Mouse (Mus musculus): Measurements from ENCODE around the gene Atp6v1c2.

Gene Atp6v1c2

DNA sequence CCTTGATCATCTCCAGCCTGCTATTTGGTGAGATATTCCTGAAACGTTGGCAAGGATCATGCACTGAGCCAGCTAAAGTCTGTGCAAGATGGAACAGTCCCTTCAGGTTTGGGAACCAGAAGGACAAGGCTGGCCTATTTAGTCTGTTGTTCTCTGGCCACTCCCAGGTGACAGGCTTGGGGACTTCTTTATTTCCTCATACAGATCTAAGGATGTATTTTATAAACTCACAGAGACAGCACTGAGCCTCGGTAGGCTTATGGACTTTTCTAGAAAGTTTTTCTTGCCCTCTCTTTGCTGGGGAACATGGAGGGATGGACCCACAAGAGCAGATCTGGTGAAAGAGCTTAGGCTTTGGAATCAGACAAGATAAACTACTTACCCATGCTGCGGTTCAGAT lies at the start of gene Atp6v1c2:
Gene Atp6v1c2, minus strand, starts transcription at position 101 of the 400 bp plus-strand sequence.
- no peak for DNase-seq (ENCODE audit: low spot score in 2 of 2)

DNA sequence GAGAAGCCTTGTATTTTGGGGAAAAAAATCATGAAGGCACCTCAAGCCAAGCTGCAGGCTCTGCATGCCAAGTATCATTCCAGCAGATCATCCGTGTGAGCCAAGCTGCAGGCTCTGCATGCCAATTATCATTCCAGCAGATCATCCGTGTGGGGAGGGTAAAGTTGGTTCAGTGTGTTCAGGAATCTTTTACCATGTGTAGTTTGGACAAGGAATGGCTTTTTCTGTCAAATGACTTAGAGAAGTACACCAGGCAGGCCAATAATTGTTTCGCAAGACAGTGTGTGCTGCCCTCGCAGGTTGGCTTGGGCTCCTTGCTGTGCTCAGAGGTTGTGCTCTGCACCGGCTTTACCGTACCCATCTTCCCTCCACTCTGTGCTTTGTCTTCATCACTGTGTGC lies 47.4 kb upstream of the Atp6v1c2 start:
- no peak for DNase-seq (ENCODE audit: low spot score in 2 of 2)

DNA sequence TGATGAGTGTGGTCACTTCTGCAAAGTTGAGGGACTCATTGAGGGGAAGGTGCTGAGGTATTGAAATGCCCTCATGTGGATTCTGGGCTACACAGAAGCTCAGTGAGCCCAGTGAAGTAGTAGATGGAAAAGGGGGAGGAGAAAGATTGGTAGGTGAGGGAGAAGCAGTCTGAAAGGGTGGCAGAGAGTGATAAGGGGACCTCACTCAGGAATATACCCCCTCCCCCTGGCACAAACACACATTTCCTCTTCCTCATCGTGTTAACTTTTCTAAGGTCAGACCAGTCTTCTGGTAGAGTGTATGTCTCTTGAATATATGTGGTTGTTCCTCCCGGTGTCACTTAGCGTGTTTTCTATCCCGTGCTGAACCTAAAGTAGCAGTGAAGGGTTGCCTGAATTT lies 46.1 kb upstream of the Atp6v1c2 start:
- DNase-seq (ENCODE audit: low spot score in 2 of 2) = no peak

DNA sequence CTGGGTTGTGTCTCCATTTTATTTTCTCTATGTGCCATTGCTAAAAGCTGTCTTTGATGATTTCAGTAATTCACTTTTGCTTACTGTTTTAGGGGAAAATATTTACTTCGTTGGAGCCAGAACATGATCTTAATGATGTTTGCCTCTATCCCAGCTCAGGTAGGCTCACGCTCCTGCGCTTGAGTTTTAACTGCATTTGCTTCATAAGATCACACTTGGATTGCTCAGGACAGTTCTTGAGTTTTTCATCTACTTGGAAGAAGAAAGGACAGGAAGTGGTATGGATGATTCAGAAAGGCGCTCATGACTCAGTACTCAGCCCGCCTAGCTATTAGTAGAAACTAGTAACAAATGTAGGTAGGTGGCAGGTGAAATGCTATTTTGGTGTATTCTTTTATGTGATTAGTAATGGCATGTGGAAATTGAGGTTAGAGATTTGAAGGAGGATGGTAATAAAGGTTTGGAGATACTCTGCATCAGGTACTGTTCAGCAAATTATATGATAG lies 44.4 kb upstream of the Atp6v1c2 start:
- no peak for DNase-seq (ENCODE audit: low spot score in 2 of 2)

DNA sequence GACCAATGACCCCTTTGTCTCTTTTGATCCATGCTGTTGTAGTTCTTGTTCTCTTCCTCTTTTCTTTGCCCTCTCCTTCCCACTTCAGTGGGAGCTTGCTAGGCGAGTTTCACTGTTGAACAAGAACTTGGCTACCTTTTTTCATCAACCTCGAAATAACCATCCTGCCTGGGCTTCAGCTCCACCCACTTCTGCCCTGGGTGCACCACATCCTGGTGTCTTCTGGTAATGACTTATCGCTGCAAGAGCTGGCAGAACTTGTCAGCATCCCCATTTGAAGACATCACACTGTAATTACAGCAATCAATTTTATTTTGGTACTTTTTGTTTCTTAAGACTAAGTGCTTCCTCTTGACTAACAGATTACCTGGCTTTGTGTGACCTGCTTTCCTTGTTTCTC lies 43.5 kb upstream of the Atp6v1c2 start:
- DNase-seq (ENCODE audit: low spot score in 2 of 2) = no peak

DNA sequence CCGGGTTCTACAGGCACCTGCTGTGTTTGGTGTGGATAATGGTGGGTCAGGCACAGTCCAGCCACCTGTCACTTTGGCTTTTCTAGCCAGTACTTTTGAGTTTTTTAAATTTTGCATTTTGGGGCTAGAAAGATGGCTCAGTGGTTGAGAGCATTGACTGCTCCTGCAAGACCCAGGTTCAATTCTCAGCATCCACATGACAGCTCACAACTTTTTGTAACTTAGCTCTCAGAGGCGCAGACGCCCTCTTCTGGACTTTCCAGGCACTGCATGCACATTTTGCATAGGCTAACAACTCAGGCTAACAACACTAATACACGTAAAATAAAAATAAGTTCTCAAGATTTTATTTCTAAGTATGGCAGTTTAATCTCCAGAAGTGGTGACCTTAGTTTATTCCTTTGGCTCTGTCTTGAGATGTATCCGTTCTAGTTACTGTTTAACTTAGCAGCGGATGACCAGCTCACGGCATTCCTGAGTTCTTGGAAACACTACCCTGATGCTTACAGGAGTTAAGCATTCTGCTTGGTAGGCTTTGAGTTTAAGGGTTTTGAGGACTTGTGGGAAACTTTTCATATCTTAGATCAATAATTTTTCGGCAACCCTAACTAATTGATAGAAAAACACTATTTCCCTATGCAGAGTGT lies 42.6 kb upstream of the Atp6v1c2 start:
- DNase-seq (ENCODE audit: low spot score in 2 of 2) = no peak

DNA sequence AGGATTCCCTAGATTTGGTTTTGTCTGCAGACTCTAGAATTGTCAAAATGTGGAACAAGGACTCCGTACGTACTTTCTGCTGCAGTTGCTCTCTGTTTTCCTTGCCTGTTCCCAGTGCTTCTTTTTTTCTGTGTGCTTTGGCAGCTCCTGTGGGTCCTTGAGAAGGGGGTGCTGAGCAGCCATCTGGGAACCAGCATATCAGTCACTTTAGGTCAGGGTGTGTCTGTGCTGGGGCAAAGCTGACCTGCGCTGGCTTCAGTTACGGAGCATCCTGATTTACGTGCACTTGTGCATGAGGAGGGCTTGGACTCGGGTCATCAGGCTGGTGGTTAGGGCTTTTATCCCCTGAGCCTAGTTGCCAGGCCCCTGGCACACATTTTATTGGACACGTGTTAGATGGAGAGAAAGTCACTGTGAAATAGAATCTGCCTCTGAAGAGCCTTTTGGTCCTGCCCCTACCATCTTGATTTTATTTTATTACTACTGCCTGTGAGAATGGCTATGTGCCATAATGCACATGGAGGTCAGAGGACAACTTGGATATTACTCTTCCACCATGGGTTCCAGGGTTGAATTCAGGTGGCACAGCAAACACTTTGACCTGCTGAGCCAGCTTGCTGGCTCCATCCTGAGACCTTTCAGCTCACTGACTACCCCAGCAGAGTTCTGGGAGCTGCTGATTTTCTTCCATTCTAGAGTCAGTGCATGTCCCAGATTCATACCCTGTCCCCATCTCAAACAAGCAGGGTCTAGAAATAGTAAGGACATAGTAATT lies 40.6 kb upstream of the Atp6v1c2 start:
- no peak for DNase-seq (ENCODE audit: low spot score in 2 of 2)

DNA sequence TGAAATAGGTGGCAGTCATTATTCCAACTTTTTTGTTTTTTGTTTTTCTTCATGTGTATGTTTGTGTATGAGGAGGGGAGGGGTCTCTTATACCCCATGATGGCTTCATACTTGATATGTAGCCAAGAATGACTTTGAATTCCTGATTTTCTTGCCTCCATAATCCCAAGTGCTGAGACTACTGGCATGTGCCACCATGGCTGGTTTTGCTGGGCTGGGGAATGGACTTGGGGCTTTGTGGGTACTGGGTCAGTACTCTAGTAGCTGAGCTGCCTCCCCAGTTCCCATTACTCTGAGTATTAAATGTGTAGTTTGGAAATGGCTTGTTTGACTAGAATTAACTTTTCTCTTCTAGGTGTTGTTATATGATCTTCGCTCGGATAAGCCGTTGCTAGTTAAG lies 40.0 kb upstream of the Atp6v1c2 start:
- DNase-seq (ENCODE audit: low spot score in 2 of 2) = no peak

DNA sequence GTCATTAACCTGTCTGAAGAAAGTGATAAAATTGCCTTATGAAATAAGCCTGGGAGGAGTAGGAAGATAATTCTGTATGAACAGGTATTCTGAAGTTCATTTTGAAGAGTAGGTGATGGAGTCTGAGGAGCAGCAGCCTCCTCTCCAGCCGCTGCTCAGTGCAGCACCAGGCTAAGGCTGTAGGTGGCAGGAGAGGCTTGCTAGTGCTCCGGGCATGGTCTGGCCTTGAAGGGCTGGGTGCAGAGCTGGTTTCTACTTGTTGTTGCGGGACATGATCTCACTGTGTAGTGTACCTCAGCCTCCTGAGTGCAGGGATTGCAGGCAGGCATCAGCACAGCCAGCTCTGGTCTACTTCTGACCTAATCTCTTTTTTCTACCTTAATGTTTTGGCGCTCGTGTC lies 37.8 kb upstream of the Atp6v1c2 start:
- DNase-seq (ENCODE audit: low spot score in 2 of 2) = peak; percentile 28 to 34

DNA sequence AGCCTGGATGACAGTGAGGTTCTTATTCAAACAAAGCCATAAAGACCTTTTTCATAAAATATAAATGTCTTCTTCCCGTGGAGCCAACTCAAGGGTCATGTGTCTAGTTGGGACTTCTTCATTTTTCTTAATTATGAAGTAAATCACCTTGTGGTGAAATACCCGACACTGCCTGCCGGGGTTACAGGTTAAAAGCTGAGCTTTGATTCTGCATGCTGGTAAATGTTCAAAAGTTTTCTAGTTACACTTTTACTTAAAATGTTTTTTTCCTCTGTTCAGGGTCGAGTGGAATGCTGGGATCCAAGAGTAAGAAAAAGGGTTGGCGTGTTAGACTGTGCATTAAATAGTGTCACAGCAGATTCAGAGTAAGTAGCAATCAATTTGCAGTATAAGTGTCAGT lies 33.2 kb upstream of the Atp6v1c2 start:
- no peak for DNase-seq (ENCODE audit: low spot score in 2 of 2)

DNA sequence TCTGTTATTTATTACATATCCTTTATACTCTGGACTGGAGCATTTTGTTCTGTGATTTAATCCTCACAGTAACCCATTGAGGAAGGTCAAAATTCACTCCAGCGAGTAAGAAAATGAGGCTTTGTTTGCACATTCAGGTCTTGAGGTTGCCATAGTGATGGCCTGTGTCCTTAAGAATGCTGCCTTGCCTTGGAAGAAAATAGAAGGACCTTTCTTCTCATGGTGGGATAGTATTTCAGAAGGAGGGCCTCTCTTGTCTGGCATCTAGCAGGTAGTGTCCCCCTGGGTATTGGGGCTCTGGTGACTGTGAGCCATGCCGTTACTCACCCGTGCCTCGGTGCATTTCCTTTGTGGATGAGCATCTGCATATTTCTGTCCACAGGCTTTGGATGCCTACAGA lies 31.5 kb upstream of the Atp6v1c2 start:
- DNase-seq (ENCODE audit: low spot score in 2 of 2) = no peak

DNA sequence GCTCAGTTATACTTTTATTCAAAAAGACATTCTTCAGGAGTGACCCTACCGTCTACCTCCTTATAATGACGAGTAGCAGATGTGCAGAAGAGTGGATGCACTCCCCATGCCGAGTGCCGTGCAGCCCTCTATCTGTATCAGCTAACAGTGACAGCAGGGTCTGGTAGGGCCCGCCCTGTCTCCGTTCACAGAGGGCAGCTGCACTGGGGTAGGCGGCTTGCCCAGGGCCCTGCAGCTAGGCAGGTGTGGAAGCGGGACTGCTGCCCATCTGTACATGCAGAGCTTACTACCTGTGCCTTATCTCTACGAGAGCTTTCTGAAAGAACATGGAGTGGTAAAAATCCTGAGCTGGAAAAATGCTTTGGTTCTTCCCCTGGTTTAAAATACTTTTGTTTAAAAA lies 30.9 kb upstream of the Atp6v1c2 start:
- no peak for DNase-seq (ENCODE audit: low spot score in 2 of 2)

DNA sequence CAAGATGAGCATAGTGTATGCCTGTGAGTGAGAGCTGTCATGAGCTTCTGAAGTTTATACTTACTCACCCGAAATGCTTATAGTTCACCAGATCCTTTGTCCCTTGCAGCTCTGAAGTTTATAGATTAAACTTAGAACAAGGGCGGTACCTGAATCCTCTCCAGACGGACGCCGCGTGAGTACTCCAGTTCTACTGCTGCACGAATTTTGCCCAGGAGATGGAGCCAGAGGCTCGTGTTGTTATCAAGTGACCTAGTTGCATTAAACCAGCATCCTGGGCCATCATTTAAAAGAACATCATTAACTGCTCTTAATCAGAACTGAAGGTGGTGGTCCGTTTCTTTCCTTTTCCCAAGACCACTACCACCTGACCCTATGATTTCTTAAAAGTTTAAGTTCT lies 29.8 kb upstream of the Atp6v1c2 start:
- no peak for DNase-seq (ENCODE audit: low spot score in 2 of 2)

DNA sequence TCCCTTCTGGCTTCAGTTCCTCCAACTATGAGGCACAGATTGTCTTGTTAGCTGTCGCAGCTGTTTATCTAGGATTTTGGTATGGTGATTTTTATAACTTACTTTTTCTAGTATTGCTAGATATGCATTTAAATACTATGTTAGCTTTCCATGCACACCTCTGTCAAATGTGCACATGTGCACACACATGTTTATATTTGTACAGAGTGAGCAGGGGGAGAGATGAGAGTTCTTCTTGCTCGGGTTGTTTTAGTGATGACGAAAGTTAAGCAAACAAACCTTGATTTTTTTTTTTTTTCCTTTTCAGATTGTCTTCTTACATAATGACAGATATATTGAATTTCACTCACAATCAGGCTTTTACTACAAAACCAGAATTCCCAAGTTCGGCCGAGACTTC lies 28.6 kb upstream of the Atp6v1c2 start:
- no peak for DNase-seq (ENCODE audit: low spot score in 2 of 2)

DNA sequence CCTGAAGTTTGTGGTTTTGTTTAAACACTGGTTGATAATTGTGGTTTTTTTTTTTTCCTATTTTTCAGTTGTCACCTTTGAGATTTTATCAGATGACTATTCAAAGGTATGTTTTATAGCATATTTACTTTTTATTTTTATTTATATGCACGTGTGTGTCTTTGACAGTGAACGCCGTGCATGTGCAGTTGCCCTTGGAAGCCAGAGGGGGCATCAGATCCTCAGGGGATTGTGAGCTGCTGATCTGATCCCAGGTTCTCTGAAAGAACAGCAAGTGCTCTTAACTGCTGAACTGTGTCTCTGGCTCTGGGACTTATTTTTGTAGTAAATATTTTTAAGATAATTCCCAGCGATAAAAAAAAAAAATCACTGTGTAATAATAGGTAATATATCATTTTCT lies 27.7 kb upstream of the Atp6v1c2 start:
- DNase-seq (ENCODE audit: low spot score in 2 of 2) = no peak

DNA sequence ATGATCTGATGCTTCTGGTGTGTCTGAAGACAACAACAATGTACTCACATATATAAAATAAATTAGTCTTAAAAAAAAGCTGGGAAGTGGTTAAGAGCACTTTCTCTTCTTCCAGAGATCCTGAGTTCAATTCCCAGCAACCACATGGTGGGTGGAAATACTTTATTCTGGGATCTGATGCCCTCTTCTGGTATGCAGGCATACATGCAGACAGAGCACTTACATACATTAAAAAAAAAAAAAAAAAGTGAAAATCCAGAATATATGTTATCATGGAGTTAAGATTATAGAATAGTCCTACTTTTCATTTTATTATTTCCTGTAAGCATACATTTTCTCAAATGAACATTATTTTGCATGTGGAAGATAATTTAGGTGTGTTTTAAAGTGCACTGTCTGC lies 20.9 kb upstream of the Atp6v1c2 start:
- DNase-seq (ENCODE audit: low spot score in 2 of 2) = no peak

DNA sequence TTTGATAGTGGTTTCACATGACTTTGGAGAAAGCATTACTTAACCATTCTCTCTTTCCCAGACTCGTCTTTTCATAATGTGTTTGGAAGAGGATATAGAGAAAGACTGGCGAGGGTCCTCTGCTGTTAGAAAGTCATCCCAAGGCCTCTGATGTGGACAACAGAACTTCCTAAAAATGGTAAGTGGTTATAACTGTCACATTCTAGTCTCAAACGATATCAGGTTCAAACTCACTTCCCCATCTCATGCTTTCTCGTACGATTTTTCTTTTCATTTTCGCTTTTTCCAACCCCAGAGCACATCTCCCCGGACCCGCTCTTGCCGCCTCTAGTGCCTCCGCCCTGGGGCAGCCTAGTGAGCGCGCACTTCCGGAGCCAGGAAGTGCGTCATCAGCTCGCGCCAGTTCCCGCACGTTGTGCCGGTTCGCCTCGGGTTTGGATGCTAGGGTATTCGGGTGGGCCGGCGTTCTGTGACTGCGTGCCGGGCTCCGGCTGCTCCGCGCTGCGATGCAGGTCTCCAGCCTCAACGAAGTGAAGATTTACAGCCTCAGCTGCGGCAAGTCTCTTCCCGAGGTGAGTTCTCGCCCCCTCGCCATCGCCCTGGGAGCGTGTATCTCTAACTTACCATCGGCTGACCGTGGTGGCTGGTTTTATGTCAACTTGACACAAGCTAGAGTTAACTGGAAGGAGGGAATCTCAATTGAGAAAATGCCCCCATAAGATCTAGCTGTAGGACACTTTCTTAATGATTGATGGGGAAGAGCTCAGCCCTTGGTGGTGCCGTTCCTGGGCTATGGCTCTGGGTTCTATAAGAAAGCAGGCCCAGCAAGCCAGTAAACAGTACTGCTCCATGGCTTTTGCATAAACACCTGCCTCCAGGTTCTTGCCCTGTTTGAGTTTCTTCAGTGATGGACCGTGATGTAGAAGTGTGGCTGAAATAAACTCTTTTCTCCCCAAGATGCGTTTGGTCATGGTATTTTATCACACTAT lies 19.2 kb upstream of the Atp6v1c2 start, which contains the start of gene Nol10:
Gene Nol10, plus strand, starts transcription at position 411 of the 989 bp plus-strand sequence.
- peak; percentile 85 to 87 for DNase-seq (ENCODE audit: low spot score in 2 of 2)

DNA sequence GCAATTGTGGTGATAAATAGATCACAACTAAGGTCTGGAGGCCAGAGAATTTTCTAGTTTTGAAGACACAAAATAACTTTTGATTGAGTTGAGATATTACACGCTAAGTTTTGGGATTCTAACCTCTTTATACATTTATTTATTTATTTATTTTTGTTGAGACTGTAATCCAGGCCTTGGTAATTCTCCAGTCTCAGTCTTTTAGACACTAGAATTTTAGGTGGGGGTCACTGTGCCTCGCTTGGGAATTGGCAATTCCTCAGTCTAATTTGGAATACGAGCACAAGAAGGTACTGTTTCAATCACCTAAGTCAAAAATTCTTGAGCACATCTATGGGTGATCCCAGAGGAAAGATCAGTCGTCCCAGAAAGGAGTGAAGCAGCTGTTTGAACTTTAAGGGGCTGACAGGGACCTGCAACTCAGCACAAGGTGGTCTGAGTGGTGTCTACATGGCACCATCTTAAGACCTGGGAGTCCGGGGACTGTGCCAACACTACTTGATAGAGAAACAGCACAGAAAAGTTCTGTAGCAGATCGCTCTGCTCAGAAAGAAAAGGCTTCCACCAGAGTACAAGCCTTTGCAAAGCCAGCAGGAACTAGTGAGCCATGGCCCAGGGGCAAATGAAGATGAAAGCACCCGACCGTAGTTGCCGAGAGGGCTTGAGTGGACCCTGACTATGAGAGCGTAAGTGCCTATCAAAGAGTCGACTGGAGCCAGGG lies 18.3 kb upstream of the Atp6v1c2 start:
- DNase-seq (ENCODE audit: low spot score in 2 of 2) = no peak

DNA sequence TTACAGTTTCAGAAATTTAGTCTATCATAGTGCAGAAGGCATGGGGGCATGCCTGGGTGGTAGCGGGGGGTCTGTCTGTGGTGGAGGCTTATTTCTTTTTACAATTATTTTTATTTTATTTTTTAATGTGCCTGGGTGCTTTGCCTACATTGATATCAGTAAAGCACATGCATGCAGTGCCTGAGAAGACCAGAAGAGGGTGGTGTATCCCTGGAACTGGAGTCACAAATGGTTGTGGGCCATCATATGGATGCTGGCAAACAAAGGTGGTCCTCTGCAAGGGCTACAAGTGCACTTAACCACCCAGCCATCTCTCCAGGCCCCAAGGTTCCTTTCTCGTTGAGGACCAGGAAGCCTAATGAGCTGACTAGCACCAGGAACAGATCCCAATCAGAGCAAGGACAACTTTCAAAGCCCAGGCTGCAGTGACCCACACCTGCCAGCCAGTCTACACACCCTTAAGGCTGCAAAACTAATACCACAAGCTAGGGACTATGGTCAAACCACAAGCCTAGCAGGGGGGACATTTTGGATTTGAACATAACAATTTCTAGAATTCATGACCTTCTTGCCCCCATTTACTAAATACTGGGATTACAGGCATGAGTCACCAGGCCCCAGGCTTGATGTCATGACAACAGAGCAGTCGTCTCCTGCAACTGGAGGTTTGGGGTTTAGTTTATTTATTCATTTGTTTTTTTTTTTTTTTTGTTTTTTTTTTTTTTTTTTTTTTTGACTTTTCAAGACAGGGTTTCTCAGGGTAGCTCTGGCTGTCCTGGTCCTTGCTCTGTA lies 10.2 kb upstream of the Atp6v1c2 start:
- DNase-seq (ENCODE audit: low spot score in 2 of 2) = no peak

DNA sequence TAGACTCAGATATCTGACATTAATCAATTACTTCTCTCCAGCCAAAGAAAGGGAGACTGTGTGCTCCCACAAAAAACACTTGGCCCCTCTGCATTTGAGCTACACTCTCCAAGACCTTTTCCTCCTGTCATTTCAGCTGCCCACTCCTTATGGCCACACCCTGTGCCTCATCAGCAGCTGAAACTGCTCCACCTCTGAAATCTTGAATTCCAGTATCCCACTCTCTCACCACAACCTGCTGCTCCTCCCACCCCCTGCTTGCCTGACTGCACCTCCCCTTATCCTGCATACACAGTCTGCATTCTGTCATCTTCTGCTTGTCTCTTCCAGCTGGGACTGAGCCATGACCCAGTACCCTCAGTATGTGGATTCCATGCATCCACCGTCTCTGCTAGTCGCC lies 9.2 kb upstream of the Atp6v1c2 start:
- DNase-seq (ENCODE audit: low spot score in 2 of 2) = no peak

DNA sequence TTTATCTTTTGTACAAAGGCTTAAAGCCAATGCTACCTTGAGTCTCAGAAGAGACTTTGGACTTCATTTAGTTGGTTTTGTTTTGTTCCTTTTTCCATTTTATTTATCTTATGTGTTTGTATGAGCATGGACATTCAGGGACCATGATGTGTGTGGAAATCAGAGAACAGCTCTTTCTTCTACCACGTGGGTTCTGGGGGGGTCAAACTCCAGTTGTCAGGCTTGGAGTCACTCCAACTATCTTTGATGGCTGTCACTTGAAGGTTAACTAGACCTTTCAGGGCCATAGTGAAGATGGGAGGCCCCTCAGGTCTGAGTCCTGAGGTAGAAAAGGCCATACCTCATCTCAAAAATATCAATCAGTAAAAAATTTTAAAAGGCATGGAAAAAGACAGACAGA lies 4.3 kb upstream of the Atp6v1c2 start:
- DNase-seq (ENCODE audit: low spot score in 2 of 2) = no peak

Data from right cerebral cortex, postnatal 36 days (tissue).